Mouse (Mus musculus): ENCODE measurements around the gene Sppl3.

GRCm38 (mm10) chr5:114970824-114971227 is 40.1 kb upstream of the Sppl3 start, which contains the start of gene Hnf1a:
- no peak for TF ChIP-seq EP300 (IDR thresholded peaks at IDR 0.05)
- no peak for TF ChIP-seq CTCF (IDR thresholded peaks at IDR 0.05)

All from lung, postnatal 0 days (tissue).